Mouse (Mus musculus) limb, embryonic 12.5 days (tissue): ENCODE measurements at regions not wholly inside any gene's neighbourhood (a gene's known extent, or its start where the extent isn't known, plus 50 kb on each side); places are given as distances from the start of the nearest gene placed in this dataset.

Source experiments
- ATAC-seq: fragments of 200-750 bp; cut with Nextera tagmentation; 2 replicates; pipeline ENCODE4 v1.8.0; 2017; ENCODE audit warnings: low read depth, moderate TSS enrichment; ENCODE audit not compliant: insufficient number of reproducible peaks, insufficient read depth, low FRiP score, low TSS enrichment
- H3K27ac ChIP-seq: fragments of 300-500 bp; sonication (generic); 2 replicates; pipeline ENCODE4 v1.5.1; 2016; ENCODE audit warnings: mild to moderate bottlenecking, moderate library complexity
- H3K27me3 ChIP-seq: fragments of 300-500 bp; sonication (generic); 2 replicates; pipeline ENCODE4 v1.6.1; 2016; ENCODE audit warnings: mild to moderate bottlenecking, moderate library complexity
- H3K36me3 ChIP-seq: fragments of 300-500 bp; sonication (generic); 2 replicates; pipeline ENCODE4 v1.6.1; 2016; ENCODE audit warnings: mild to moderate bottlenecking, moderate library complexity
- H3K4me1 ChIP-seq: fragments of 300-500 bp; sonication (generic); replicated peaks from 2 replicates; pipeline ENCODE4 v1.6.1; 2016
- H3K4me2 ChIP-seq: fragments of 300-500 bp; sonication (generic); 2 replicates; pipeline ENCODE4 v1.6.1; 2016; ENCODE audit warnings: mild to moderate bottlenecking, moderate library complexity
- H3K4me3 ChIP-seq: fragments of 300-500 bp; sonication (generic); replicated peaks from 2 replicates; pipeline ENCODE4 v1.5.1; 2016; ENCODE audit warnings: mild to moderate bottlenecking
- H3K9ac ChIP-seq: fragments of 300-500 bp; sonication (generic); replicated peaks from 2 replicates; pipeline ENCODE4 v1.6.1; 2016; ENCODE audit warnings: mild to moderate bottlenecking, moderate library complexity
- H3K9me3 ChIP-seq: fragments of 300-500 bp; sonication (generic); 2 replicates; pipeline ENCODE4 v1.6.1; 2016; ENCODE audit warnings: mild to moderate bottlenecking, moderate library complexity
- WGBS: fragments of 180-500 bp; shearing (Covaris S2); methylation state at CpG from one replicate; pipeline ENCODE4 v1.1.7; 2016; 5-methylcytosine and 5-hydroxymethylcytosine counted together

GRCm38 (mm10) chr13:104577856-104578255 is 214.4 kb upstream of the Srek1ip1 start:
- 0 out of 2 replicates have a peak overlapping the region, but pooled peaks have one; percentile 41 for H3K27ac ChIP-seq
- peak; percentile 35; the same call in 1 of the 2 replicates for ATAC-seq

DNA sequence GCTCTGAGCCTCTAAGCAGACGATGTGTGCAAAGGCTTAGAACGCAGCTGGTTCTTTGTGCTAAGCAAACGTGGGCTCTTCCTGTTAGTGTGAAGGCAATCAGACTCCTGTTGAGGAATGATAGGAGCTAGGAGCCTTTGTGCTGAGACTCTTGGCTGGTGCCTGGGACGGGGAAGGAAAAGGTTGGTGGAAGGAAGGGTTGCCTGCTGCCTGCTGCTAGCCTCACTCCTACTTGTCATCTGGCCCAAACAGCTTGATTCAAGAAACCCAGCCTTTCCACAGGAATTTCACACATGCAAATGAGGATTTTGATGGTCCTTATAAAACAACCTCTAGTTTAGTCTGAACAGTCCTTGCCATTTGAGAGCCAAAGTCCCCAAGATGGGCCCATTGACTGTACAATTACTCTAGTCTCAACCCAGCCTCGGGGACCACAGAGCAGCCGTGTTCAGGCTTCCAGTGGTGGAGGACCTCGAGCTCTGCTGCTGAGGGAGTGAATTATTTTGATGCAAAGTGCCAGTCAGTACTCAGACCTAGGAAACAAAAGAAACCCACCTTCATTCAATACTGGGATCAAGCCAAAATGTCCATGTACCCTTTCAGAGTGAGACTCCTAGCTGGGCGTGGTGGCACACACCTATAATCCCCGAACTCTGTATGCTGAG is 211.5 kb upstream of the Srek1ip1 start:
- ATAC-seq: no peak
- peaks cover 50% of the 10 kb centered on the region for H3K4me1 ChIP-seq
- no peaks in the 10 kb centered on the region for H3K9me3 ChIP-seq
- 47% methylated on average over 9 of the region's 9 CpGs for WGBS
- peak overlapping the region; percentile 60 for H3K27ac ChIP-seq
- H3K9ac ChIP-seq: no peak overlapping the region
- no peak overlapping the region for H3K4me3 ChIP-seq
- no peaks in the 10 kb centered on the region for H3K36me3 ChIP-seq
- no peak overlapping the region for H3K4me2 ChIP-seq
- no peaks in the 10 kb centered on the region for H3K27me3 ChIP-seq

More at GRCm38 (mm10) chr13:104577856-104578255, 214.4 kb upstream of the Srek1ip1 start:
- H3K4me3 ChIP-seq: no peak overlapping the region
- no peak overlapping the region for H3K9ac ChIP-seq
- H3K36me3 ChIP-seq: no peaks in the 10 kb centered on the region
- peak overlapping the region; percentile 2; the same call in 1 of the 2 replicates for H3K4me2 ChIP-seq
- H3K9me3 ChIP-seq: no peaks in the 10 kb centered on the region
- H3K4me1 ChIP-seq: peaks cover 44% of the 10 kb centered on the region
- H3K27me3 ChIP-seq: no peaks in the 10 kb centered on the region
- 25% methylated on average over 11 of the region's 11 CpGs for WGBS
